Mouse (Mus musculus) lung, postnatal 0 days (tissue): ENCODE measurements around the gene Ugt2a1.

Experiments
- CTCF ChIP-seq: IDR thresholded peaks from 2 replicates; pipeline ENCODE4 v1.5.1; 2016; ENCODE audit warnings: antibody characterized with exemption, mild to moderate bottlenecking
- EP300 ChIP-seq: IDR thresholded peaks from 2 replicates; pipeline ENCODE4 v1.6.1; 2016; ENCODE audit warnings: antibody characterized with exemption, mild to moderate bottlenecking, control low read depth

GRCm38 (mm10) chr5:87457701-87458100 lies 33.0 kb downstream of the Ugt2a1 start:
- TF ChIP-seq CTCF (no peak), EP300 (no peak)
